Mouse (Mus musculus) kidney, embryonic 14.5 days (tissue): ENCODE data around the gene Epn3. TPM values are rescaled to one million over a fixed set of nuclear protein-coding genes. Genes with fewer than 3 reads are reported as not detected.
A peak's percentile ranks its signal among the peaks of the same experiment; 100 is the strongest.

Source experiments
- ATAC-seq: fragments of 200-750 bp; cut with Nextera tagmentation; 2 replicates; pipeline ENCODE4 v1.8.0; 2017; ENCODE audit warnings: moderate number of reproducible peaks, mild to moderate bottlenecking, moderate TSS enrichment, moderate library complexity; ENCODE audit not compliant: low FRiP score, low TSS enrichment
- H3K27ac ChIP-seq: fragments of 300-500 bp; sonication (generic); 2 replicates; pipeline ENCODE4 v1.5.1; 2014; ENCODE audit warnings: low read depth, mild to moderate bottlenecking, low read length, moderate library complexity, mixed read lengths
- H3K27me3 ChIP-seq: fragments of 300-500 bp; sonication (generic); 2 replicates; pipeline ENCODE4 v1.6.1; 2014; ENCODE audit warnings: mild to moderate bottlenecking, low read length; ENCODE audit not compliant: control insufficient read depth, insufficient read depth
- H3K36me3 ChIP-seq: fragments of 300-500 bp; sonication (generic); 2 replicates; pipeline ENCODE4 v1.6.1; 2014; ENCODE audit warnings: low read length, mixed read lengths; ENCODE audit not compliant: control insufficient read depth, insufficient read depth
- H3K4me1 ChIP-seq: fragments of 300-500 bp; sonication (generic); 2 replicates; pipeline ENCODE4 v1.6.1; 2014; ENCODE audit warnings: low read length, mixed read lengths; ENCODE audit not compliant: control insufficient read depth, insufficient read depth
- H3K4me2 ChIP-seq: fragments of 300-500 bp; sonication (generic); replicated peaks from 2 replicates; pipeline ENCODE4 v1.6.1; 2014; ENCODE audit warnings: low read depth, mild to moderate bottlenecking, low read length
- H3K4me3 ChIP-seq: fragments of 300-500 bp; sonication (generic); 2 replicates; pipeline ENCODE4 v1.5.1; 2014; ENCODE audit warnings: mild to moderate bottlenecking, low read length
- H3K9ac ChIP-seq: fragments of 300-500 bp; sonication (generic); 2 replicates; pipeline ENCODE4 v1.6.1; 2014; ENCODE audit warnings: low read depth, mild to moderate bottlenecking, low read length, moderate library complexity
- H3K9me3 ChIP-seq: fragments of 300-500 bp; sonication (generic); 2 replicates; pipeline ENCODE4 v1.6.1; 2016; ENCODE audit warnings: low read length; ENCODE audit not compliant: control insufficient read depth
- WGBS: fragments of 180-500 bp; shearing (Covaris S2); extraction: QIAGEN DNeasy Blood & Tissue Kit; methylation state at CpG from one replicate; pipeline ENCODE4 v1.1.7; 2014; 5-methylcytosine and 5-hydroxymethylcytosine counted together
- polyA plus RNA-seq: library from polyadenylated mRNA; unstranded; fragments of >200 nt; fragmentation: Nextera tagmentation; extraction: Ambion mirVana; gene quantifications from 2 replicates; pipeline ENCODE4 v1.2.1, GENCODE M21; 2014

Gene Epn3
- polyA plus RNA-seq, 1 experiment from 2014 or later, result 16.4 TPM

GRCm38 (mm10) chr11:94542400-94542799, 42.6 kb upstream of the Epn3 start:
- no peak for ATAC-seq
- Histone ChIP-seq H3K9ac (no peak overlapping the region), H3K9me3 (no peaks in the 10 kb centered on the region), H3K4me3 (no peak overlapping the region), H3K4me1 (peaks cover 2% of the 10 kb centered on the region; the same call in 1 of the 2 replicates), H3K36me3 (0 out of 2 replicates have a peak, but pooled peaks cover 5% of the 10 kb centered on the region), H3K27me3 (no peaks in the 10 kb centered on the region), H3K27ac (no peak overlapping the region), H3K4me2 (no peak overlapping the region)
- 82% methylated on average over 4 of the region's 4 CpGs for WGBS

GRCm38 (mm10) chr11:94539761-94540160, 40.0 kb upstream of the Epn3 start:
- Histone ChIP-seq H3K9ac (no peak overlapping the region), H3K9me3 (no peaks in the 10 kb centered on the region), H3K27ac (no peak overlapping the region), H3K27me3 (no peaks in the 10 kb centered on the region), H3K4me3 (no peak overlapping the region), H3K36me3 (0 out of 2 replicates have a peak, but pooled peaks cover 5% of the 10 kb centered on the region), H3K4me1 (peaks cover 2% of the 10 kb centered on the region; the same call in 1 of the 2 replicates), H3K4me2 (no peak overlapping the region)
- WGBS, result 75% methylated on average over 7 of the region's 7 CpGs
- no peak for ATAC-seq

DNA sequence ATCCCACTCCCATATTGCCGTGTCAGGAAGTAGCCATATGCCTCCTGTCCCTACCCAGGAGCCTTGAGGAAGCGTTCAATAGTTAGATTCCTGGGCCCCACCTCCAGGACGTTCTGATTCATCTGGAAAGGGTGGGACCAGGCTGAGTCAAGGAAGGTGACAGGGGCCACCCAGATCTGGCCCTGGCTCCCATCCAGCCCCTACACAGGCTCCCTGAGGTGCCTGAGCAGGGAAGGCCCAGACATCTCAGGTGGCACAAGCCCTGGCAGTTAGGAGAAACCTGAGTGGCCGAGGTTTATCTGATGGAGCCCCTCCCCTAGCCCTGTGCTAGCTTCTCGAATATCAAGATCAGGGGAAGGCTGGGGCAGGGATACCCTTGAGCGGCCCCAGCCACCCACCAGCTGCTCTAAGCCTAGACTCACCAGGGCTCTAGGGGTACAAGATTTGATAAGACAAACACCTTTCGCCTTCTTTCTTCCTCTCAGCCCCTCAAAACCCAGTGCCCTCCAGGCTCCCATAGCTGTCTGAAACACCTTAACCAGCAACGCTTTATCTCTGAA, 39.0 kb upstream of the Epn3 start:
- peak; percentile 34; the same call in 1 of the 2 replicates for ATAC-seq
- Histone ChIP-seq H3K9me3 (no peaks in the 10 kb centered on the region), H3K9ac (no peak overlapping the region), H3K36me3 (0 out of 2 replicates have a peak, but pooled peaks cover 5% of the 10 kb centered on the region), H3K4me1 (no peaks in the 10 kb centered on the region; the same call in 1 of the 2 replicates), H3K27me3 (no peaks in the 10 kb centered on the region), H3K27ac (no peak overlapping the region), H3K4me3 (no peak overlapping the region), H3K4me2 (no peak overlapping the region)
- WGBS, result 37% methylated on average over 8 of the region's 8 CpGs

- no peaks in the 10 kb centered on the region for H3K36me3 ChIP-seq
- H3K27ac ChIP-seq, result no peak overlapping the region
- no peaks in the 10 kb centered on the region for H3K27me3 ChIP-seq
- H3K4me3 ChIP-seq, result no peak overlapping the region
- 74% methylated on average over 8 of the region's 8 CpGs for WGBS
- no peaks in the 10 kb centered on the region for H3K4me1 ChIP-seq
- H3K4me2 ChIP-seq, result no peak overlapping the region
- no peak for ATAC-seq
- no peak overlapping the region for H3K9ac ChIP-seq
- no peaks in the 10 kb centered on the region for H3K9me3 ChIP-seq
Measured at GRCm38 (mm10) chr11:94533171-94533570, 33.4 kb upstream of the Epn3 start.

- no peaks in the 10 kb centered on the region for H3K27me3 ChIP-seq
- no peaks in the 10 kb centered on the region for H3K9me3 ChIP-seq
- 53% methylated on average over 3 of the region's 3 CpGs for WGBS
- no peak overlapping the region for H3K27ac ChIP-seq
- H3K9ac ChIP-seq, result no peak overlapping the region
- no peak overlapping the region for H3K4me3 ChIP-seq
- ATAC-seq, result no peak
- no peak overlapping the region for H3K4me2 ChIP-seq
- H3K36me3 ChIP-seq, result no peaks in the 10 kb centered on the region
- peaks cover 16% of the 10 kb centered on the region for H3K4me1 ChIP-seq
Measured at GRCm38 (mm10) chr11:94528879-94529278, 29.1 kb upstream of the Epn3 start.

- H3K27ac ChIP-seq, result peak overlapping the region; percentile 58; the same call in 1 of the 2 replicates
- peaks cover 24% of the 10 kb centered on the region for H3K4me1 ChIP-seq
- no peak overlapping the region for H3K4me3 ChIP-seq
- H3K9me3 ChIP-seq, result no peaks in the 10 kb centered on the region
- no peak overlapping the region for H3K9ac ChIP-seq
- peak; percentile 86 for ATAC-seq
- no peaks in the 10 kb centered on the region for H3K36me3 ChIP-seq
- WGBS, result 24% methylated on average over 9 of the region's 9 CpGs
- no peak overlapping the region for H3K4me2 ChIP-seq
- H3K27me3 ChIP-seq, result no peaks in the 10 kb centered on the region
Measured at GRCm38 (mm10) chr11:94526171-94526879, 26.6 kb upstream of the Epn3 start.

DNA sequence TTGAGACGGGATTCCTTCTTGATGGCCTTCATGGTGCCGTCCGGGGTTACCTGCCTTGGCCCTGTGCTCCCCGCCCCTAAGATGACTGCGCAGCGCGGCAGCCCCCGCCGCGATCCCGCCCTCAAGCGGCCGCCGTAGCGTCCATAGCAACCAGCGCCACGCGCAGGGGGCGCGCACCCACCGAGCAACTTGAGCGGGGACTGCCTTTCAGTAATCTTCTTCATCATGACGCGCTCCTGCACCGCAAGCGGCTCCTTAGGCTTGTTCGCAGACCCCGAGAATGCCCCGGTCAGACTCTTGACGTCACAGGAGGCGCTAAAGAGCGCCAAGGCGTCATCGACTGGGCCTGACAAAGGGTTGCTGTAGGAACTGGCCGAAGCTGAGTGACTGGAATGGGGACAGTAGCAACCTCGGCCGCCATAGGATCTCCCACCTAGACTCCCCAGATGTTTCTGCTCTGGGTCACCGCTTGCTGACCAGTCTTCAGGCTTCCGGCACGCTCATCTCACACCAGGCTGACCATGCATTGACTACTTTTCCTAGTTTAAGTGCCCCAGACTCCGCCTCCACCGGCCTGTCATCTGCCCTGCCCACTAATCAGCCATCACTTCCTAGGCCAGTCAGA, 21.6 kb upstream of the Epn3 start, which contains the start of gene Mycbpap:
Gene Mycbpap (minus strand): TSS at position 524 of the 625 bp plus-strand sequence.
- 1% methylated on average over 41 of the region's 42 CpGs for WGBS

DNA sequence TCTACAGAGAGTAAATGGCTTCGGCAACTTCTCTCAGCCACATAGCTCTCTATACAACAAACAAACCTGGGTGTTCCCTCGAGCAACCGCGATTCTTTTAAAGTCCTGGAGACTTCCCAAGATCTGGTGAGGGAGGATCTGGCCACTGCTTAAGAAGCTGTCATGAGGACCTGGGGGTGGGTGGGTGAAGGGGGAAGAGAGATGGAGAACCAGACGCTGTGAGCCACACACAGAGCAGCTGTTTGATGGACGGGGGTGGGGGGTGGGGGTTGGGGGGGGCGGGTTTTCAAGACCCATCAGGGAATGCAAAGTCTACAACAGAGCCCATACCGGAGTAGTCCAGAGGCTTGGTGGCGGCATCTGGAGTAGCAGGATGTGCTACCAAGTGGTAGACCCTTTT, 13.7 kb upstream of the Epn3 start:
- H3K27ac ChIP-seq, result no peak overlapping the region
- peaks cover 13% of the 10 kb centered on the region for H3K4me1 ChIP-seq
- no peak overlapping the region for H3K4me3 ChIP-seq
- H3K9me3 ChIP-seq, result peaks cover 2% of the 10 kb centered on the region; the same call in 1 of the 2 replicates
- WGBS, result 60% methylated on average over 9 of the region's 9 CpGs
- no peak for ATAC-seq
- H3K36me3 ChIP-seq, result no peaks in the 10 kb centered on the region
- no peaks in the 10 kb centered on the region for H3K27me3 ChIP-seq
- no peak overlapping the region for H3K9ac ChIP-seq
- H3K4me2 ChIP-seq, result no peak overlapping the region

More for the DNA sequence above, 21.6 kb upstream of the Epn3 start, which contains the start of gene Mycbpap:
- no peaks in the 10 kb centered on the region for H3K27me3 ChIP-seq
- H3K4me3 ChIP-seq, result peak within 1 kb of the TSS; percentile 52
- peak; percentile 61 for ATAC-seq
- 0 out of 2 replicates have a peak within 1 kb of the TSS, but pooled peaks have one; percentile 30 for H3K27ac ChIP-seq
- H3K36me3 ChIP-seq, result no peaks in the 10 kb centered on the region
- peaks cover 38% of the 10 kb centered on the region for H3K4me1 ChIP-seq
- no peaks in the 10 kb centered on the region for H3K9me3 ChIP-seq
- peak within 1 kb of the TSS; percentile 64 for H3K9ac ChIP-seq
- peak within 1 kb of the TSS; percentile 93 for H3K4me2 ChIP-seq
